Mouse (Mus musculus): ENCODE data around the gene Usp39.

The Usp39 gene

DNA sequence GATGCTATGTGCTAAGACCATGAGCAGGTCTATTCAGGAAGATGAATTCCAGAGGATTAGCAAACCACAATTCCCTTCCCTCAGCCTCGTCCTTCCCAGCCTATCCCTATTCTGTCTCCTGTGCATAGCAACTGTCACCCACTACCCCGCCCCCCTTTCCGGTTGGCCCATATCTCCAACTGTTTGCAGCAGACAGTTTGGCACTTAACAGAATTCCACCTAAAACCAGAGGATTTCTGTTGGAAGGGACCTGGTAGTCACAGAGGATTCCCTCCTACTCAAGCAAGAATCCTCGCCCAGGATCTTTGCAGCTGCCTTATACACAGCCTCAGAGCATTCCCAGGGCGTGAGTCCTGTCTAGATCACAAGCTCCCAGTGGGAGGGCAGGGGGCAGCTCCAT is 26.2 kb upstream of the Usp39 start:
- DNase-seq: no peak

DNA sequence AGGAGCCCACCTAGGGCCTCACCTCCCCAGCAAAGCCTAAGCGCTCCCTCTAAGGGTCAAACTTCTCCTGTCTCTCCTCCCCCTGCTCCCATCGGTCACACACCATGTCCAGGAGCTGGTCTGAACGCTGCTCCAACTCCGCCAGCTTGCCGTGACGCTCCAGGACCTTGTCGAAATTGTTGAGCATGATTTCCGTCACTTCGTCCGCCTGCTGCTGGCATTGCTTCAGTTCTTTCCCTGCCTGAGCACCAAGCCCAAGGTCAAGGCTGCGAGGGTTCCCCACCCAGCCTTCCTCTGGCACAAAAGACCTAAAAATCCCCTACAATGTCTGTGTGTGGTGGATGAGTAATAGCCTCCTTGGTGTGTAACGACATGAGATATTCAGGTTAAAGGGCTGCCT is 25.1 kb upstream of the Usp39 start:
- no peak for DNase-seq

DNA sequence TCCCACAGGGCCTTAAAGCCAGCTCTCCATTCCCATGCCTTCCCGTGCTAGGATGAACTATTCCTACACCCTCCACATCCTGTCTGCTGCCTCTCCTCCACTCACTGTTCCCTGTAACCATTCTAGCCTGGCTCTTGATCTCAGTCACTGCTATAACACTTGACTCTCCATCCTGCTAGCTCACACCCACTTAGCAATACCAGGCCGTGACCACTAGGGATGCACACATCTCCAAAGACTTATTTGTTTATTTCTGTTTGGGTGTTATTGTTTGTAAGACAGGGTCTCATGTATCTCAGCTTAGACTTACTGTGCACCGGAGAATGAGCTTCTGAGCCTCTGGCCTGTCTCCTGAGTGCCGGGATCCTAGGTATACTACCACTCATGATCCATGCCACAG is 24.6 kb upstream of the Usp39 start:
- no peak for DNase-seq

DNA sequence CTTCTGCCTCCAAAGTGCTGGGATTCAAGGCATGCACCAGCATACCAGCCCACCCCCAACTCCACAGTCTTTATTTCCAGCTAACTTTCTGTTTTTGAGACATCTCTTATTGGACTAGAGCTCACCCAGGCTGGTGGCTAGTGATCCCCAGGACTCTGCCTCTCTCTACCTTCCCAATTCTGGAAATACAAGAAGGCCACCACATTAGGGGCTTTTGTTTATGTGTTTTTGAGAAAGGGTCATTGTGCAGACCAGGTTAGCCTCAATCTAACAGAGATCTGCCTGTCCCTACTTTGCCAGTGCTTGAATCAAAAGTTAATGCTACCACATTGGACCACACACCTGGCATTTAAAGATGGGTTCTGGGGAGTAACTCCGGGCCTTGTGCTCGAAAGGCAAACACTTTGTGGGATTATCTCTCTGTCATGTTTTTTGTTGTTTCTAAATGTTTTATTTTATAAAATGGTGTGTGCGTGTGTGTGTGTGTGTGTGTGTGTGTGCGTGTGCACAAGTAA is 22.5 kb upstream of the Usp39 start:
- no peak for DNase-seq

DNA sequence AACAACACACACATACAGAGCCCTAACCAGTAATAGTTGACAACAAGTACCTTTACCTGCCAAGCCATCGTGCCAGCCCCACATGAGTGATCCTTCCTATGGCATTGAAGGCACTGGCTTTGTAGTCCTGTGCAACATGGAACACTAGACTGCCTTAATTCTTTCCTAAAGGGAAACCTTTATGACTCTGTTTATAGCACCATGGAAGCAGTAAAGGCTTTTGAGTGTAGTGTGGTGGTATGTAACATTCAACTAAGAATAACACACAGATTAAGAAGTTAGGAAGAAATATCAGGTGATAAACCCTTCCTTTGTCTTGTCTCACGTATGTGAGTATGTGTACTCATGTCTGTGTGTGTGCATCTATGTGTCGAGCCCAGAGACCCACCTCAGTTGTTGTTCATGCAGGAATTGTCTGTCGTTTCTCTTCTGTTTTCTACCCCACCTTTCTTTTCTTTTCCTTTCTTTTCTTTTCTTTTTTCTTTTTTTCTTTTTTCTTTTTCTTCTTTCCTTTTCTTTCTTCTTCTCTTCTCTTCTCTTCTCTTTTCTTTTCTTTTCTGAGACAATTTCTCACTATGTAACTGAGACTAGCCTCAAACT is 22.0 kb upstream of the Usp39 start, which contains the start of gene Rnf181:
Gene Rnf181 (minus strand): TSS at position 113 of the 600 bp plus-strand sequence.
- no peak for DNase-seq

DNA sequence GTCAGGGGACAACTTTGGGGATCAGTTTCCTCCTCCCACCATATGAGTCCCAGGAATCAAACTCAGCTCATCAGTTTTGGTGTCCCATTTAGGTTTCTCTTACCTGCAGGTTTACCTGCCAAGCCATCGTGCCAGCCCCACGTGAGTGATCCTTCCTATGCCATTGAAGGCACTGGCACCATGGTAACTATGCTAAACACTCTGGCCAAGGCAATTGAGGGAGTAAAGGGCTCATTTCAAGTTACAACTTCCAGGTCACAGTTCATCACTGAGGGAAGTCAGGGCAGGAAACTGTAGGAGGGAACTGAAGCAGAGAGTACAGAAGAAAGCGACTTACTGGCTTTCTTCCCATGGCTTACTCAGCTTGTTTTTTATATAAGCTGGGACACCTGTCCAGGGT is 21.3 kb upstream of the Usp39 start:
- no peak for DNase-seq

DNA sequence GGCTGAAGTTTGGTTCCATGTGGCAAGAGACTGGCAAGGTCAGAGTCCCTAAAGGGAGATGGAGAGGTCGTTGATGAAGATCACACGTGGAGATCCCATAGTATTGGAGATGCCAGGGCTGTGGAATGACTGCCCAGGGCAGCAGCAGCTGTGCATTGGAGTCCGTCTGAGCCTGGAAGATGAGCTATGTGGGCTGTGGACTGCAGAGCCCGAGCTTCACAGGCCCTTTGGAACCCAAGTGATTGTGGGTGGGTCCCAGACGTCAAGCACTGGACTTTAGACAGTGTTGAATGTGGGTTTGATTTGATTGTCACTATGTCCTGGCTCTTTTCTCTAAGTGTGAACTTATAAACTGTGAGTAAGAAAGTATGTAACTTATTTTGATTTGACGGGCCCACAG is 20.0 kb upstream of the Usp39 start:
- DNase-seq: no peak

DNA sequence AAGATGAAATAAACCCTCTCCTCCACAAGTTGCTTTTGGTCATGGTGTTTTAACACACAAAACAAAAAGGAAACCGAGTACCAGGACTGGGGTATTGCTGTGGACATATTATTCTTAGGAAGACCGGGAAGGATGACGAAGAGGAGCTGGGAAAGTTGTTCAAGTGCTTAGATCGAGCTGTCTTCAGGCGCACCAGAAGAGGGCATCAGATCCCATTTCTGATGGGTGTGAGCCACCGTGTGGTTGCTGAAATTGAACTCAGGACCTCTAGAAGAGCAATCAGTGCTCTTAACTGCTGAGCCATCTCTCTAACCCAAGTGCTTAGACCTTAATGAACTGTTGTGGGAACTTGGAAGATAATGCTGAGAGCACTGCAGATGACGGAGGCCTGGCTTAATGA is 19.0 kb upstream of the Usp39 start:
- DNase-seq: no peak

DNA sequence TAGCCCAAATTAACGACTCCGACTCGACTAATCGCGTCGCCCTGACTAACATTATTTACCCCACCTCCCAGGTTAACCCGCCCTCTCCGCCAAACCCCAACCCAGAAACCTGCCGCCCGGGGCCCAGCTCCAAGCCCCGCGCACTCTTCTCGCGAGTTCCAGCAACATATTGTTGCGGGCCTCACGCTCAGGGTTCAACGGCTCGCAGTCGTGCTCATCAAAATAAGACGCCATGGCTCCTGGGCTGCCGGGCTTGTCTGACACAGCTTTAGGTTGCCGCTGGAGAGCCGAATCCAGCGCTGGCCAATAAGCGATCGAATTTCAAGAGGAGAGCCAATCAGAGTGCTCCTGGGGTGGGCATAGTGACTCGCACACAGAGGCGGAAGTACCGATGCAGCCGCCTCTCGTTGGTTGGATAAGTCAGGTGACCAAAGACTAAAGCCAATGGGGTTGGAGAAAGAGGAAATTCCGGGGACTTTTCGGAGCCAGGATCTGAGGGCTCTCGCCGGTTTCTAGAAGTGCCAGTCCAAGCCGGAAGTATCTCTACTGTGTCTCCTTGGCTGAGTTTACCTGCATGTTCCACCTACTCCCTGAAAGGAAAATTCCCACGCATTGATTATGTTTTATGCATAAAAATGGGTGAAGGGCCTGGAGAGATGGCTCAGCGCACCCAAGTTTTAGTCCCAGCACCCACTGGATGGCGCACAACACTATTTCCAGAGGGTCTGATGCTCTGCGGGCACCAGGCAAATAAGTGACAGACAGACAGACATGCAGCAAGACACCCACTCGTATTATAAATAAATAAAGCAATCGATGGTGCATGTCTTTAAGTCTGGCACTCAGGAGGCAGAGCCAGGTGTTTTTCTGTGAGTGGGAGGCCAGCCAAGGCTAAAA is 17.4 kb upstream of the Usp39 start:
- DNase-seq: peak; percentile 95 to 96

DNA sequence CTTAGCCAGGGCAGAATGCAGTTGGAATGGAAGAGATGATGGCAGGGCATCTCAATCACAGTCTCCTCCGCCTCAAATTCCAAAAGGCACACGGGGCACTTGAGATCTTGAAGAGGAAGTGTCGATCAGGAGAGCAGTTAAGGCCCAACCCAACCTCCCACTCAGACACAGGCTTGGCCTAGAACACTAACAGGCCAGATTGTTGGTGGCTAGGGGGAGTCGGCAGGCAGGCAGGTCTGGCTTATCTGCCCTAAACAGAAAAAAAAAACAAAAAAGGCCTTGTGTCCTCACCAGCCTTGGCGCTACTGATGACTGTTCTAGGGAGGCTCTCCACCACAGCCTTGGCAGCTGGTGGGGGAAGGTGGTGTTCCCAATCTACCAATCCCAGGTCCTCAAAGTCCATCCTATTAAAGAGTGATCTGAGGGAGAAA is 16.2 kb upstream of the Usp39 start:
- DNase-seq: no peak

DNA sequence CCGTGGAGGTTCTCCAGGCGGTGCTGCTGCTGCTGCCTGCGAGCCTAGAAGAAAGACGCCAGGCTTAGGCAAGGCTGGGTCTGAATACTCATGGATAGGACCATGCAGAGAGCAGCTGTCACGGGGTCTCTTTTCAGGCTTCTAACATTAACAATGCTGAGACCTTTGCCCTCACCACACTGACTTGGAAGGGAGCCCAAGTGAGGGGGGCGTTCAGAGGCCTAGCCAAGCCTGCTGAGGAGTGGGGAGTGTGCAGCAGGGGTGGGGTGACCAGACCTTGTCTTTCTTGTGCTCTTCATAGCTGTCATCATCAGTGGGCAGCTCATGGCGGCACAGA is 15.6 kb upstream of the Usp39 start:
- peak in 1 of 2 experiments; percentile 30 for DNase-seq

DNA sequence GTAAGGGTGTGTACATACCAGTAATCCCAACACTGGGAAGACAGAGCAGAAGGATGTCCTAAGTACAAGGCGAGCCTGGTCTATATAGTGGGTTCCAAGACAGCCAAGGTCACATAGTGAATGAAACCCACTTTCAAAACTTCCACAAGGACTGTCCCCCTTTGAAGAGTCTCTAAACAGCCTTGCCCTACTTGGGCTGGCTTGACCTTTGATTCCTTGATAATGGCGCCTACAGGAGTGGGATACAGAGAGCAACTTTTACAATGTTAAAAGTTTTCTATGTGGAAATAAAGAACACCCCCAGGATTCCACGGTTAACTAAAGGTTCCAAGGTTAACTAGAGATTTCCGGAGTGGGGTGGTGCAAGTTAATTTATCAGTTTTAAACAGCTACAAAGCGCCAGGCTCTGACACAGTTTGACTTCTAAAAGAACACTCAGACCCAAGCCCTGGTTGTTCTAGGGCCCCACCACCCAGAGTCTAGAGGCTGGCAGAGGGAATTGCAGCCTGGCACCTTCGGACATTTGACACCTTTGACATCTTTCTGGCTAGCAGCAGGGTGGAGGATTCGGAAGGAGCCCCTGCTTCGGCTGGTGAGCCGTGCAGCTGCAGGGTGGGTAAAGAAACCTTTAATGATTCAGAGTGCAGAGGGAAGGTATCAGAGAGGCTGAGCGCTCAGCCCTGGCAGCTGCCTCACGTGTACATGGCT is 15.1 kb upstream of the Usp39 start:
- no peak for DNase-seq

DNA sequence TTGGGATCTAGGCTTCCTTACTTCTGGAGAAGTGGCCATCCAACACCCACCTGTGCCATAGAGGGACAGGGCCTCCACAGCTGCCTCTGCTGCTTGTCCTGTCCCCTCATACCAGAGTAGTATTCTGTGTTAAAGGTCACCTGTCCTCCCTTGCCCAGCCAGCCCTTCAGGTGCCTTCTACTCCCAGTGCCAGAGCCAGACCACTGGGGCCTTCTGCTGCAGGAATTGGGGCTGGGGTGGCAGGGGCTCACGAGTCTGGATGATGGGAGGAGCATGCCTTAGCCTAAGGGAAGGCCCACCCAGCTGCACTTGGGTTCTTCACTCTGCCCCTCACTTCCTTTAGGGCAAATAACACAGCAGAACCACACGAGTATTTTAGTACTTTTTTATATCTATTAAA is 14.4 kb upstream of the Usp39 start:
- DNase-seq: no peak

DNA sequence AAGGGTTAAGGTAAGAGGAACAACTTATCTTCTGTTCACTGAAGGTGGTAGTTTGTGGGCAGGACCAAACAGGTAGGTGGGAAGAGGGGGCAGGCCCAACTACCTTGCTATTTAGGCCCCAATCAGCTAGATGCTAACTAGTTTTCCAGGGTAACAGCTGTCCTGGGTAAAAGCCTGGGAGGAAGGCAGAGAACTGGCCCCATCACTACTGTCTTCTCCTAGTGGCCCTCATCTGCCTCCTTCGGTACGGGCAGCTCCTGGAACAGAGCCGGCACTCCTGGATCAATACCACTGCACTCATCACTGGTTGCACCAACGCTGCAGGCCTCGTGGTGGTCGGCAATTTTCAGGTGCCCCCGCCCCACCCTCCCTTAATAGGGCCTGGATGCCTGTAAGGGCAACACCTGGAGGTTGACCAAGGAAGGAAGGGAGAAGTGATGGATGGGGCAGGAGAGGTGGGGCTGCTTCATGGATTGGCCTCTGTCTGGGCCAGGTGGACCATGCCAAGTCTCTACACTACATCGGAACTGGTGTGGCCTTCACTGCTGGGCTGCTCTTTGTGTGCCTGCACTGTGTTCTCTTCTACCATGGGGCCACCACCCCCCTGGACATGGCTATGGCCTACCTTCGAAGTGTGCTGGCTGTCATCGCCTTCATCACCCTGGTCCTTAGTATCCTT is 13.2 kb upstream of the Usp39 start:
- no peak for DNase-seq

DNA sequence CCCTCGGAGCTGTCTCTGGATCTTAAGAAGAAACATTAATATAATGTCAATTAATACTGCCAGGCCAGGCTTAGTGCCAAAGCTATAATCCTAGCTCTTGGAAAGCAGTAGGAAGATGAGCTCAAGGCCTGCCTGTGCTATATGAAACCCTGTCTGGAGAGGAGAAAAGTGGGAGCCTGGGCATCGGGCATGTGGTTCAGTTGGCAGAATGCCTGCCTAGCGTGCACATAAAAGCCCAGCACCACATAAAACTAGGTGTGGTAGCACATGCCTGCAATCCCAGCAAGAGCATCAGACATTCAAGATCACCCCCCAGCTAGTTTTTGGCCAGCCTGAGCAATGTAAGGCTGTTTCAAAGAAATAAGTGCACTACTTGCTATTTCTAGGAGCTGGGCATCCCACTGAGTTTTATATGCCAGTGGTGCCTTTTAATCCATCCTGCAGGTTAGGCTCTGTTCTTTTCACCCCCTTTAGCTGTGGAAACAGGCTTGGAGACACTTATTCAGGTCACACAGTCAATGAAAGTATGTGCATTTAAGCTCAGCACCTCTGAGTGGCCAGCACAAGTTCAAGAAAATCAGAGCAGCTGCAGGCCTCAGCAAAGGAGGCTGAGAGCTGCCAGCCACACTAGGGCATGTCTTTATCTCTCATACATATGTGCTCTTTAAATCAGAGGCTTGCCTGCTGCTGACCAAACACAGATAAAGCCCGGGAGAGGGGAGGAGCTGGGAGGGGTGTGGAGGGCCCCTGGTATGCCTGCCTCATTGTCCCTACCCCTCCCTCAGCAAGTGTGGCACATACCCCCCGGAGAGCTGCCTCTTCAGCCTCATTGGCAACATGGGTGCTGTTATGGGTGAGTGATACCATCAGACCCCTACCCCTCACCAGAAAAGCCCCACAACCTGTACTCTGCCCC is 12.4 kb upstream of the Usp39 start:
- peak in 1 of 2 experiments; percentile 35 for DNase-seq

DNA sequence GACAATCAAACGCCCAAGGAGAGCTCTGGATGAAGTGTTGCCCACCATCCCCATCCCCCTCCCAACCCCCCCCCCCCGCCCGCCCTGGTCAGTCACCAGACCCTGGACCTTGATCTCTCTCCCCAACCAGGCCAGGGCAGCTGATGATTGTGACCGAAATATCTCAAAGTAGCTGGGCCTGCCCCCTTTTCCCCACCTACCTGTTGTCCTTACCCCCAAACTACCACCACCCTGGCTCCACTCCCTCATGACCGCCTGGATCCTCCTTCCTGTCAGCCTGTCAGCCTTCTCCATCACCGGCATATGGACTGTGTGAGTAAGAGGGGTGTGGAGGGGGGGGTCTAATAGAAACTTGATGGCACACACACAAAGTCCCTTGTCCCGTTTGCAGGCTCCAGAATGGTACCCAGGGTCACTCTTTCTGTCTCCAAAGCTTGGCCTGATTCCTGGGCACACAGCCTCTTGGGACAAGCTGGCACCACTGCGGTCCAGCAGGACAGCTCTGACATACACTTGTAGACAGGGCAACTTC is 11.1 kb upstream of the Usp39 start:
- DNase-seq: peak in 1 of 2 experiments; percentile 38

DNA sequence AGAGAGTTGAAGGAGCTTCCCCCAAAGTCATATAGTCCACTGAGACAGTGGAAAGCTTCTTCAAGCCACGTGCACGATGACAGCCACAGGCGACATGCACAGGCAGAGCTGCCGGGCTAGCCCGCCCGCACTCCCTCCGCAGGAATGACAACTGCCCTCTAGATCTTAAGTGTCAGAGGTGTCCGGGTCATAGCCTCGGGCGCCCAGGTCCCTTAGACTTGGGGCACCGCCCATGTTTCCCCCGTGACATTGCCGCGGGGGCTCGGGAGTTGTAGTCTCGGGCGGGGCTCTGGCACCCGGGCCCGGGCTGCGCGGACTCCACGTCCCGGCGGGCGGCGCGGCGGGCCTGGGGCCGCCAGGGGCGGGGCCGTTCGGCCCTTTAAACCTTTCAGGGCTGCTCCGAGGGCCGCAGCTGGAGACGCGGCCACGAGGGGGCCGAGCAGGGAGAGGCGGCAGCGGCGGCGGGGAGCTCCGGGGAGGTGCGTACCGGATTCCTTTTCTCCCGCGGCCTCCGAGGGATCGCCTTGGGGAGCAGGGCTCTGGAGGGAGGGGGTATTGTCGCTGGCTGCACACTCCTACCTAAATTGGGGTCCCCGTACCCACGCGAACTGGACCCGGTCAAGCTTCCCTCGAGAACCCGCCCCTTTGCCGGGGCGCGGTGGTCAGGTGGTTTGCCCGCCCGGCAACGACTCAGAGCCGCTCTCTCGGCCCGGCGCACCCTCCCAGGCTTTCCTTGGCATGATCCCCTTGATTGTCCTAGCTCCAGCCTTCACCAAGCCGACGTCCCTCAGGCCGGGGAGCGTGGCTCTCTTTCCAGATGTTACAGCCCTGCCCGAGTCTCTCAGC is 10.3 kb upstream of the Usp39 start, which contains the start of gene Tmem150a:
Gene Tmem150a (plus strand): TSS at position 382 of the 846 bp plus-strand sequence.
- DNase-seq: peak; percentile 74 to 77

DNA sequence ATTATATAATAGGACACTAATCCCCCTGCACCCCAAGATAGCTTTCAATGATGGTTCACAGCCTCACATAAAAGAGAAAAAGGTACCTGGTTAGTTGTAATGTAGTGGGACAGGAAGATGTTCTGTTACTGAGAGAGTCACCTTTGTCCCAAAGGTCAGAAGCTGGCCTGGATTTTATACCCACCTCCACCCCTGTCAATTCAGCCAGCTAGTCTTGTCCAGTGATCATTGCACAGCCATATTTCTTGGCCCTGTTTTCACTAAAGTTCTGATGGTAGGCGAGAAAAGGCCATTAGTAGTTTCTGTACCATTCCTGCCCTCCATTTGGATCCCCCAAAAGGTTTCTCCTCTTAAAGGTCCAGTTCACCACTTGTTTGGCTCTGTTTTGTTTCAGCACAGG is 9.0 kb upstream of the Usp39 start:
- no peak for DNase-seq

DNA sequence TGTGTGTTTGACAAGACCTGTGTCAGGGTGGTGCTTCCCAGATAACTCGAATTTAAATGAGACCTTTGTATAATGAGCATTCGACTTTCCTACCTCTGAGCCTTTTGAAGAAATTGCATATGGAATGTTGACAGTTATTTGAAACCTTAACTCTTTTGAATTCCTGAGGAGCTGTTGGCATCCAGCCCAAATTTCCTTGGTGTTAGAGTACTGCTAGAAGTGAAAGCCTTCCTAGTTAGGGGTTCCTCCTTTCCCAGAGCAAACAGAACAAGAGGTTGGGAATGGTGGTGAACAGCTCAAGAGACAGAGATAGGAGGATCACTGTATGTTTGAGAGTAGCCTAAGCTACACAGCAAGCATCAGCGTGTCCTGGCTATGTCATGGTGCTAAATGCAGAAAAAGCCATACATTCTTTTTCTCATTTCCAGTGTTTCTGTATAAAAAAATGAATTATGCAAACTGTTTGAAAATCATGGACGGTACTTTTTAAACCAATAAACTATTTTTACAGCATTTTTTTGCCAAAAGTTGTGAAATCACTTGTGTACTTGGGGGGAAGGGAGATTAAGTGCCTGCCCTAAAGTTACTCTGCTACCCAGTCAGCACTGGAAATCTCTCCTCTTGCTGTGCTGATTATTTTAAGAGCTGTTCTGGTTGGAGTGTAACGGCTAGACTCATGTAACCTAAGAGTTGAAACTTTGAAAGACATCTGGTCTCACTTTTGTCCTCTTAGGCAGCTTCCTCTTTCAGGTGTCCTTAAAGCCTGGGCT is 7.8 kb upstream of the Usp39 start:
- DNase-seq: peak in 1 of 2 experiments; percentile 39

DNA sequence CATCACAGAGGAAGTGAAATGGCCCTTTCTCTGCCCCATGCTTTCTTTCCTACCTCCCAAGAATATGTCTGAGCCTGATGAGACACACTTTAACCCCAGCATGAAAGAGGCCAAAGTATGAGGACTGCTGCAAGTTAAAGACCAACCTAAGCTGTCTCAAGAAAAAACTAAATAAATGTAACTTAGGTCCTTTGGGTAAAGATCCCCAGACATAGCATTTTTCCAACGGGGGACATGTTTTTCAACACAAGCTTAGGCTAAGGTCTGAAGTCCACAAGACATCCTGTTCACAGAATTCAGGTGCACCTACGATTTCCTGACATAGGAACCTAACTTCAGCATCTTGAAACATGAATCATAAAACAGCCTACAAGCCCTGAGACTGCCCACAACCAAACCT is 5.2 kb upstream of the Usp39 start:
- no peak for DNase-seq

Measured in cerebellum, postnatal 14 days (tissue).